Mouse (Mus musculus) midbrain, embryonic 13.5 days (tissue): Measurements from ENCODE around the gene Tmem198. TPM values are rescaled to one million over a fixed set of nuclear protein-coding genes. Genes with fewer than 3 reads are reported as not detected.

Experiments
- ATAC-seq: fragments of 200-750 bp; cut with Nextera tagmentation; 2 replicates; pipeline ENCODE4 v1.8.0; 2017; ENCODE audit warnings: mild to moderate bottlenecking, moderate TSS enrichment, moderate library complexity
- H3K27ac ChIP-seq: fragments of 300-500 bp; sonication (generic); 2 replicates; pipeline ENCODE4 v1.5.1; 2015; ENCODE audit warnings: inconsistent platforms, mild to moderate bottlenecking, moderate library complexity
- H3K27me3 ChIP-seq: fragments of 300-500 bp; sonication (generic); 2 replicates; pipeline ENCODE4 v1.6.1; 2015; ENCODE audit warnings: mild to moderate bottlenecking, inconsistent platforms
- H3K36me3 ChIP-seq: fragments of 300-500 bp; sonication (generic); 2 replicates; pipeline ENCODE4 v1.6.1; 2015; ENCODE audit warnings: mild to moderate bottlenecking, inconsistent platforms
- H3K4me1 ChIP-seq: fragments of 300-500 bp; sonication (generic); replicated peaks from 2 replicates; pipeline ENCODE4 v1.6.1; 2015; ENCODE audit warnings: inconsistent platforms
- H3K4me2 ChIP-seq: fragments of 300-500 bp; sonication (generic); replicated peaks from 2 replicates; pipeline ENCODE4 v1.6.1; 2015; ENCODE audit warnings: moderate library complexity, mild to moderate bottlenecking, inconsistent platforms
- H3K4me3 ChIP-seq: fragments of 300-500 bp; sonication (generic); replicated peaks from 2 replicates; pipeline ENCODE4 v1.5.1; 2015; ENCODE audit warnings: mild to moderate bottlenecking, inconsistent platforms
- H3K9ac ChIP-seq: fragments of 300-500 bp; sonication (generic); replicated peaks from 2 replicates; pipeline ENCODE4 v1.6.1; 2015; ENCODE audit warnings: mild to moderate bottlenecking, inconsistent platforms
- H3K9me3 ChIP-seq: fragments of 300-500 bp; sonication (generic); 2 replicates; pipeline ENCODE4 v1.6.1; 2016; ENCODE audit warnings: mild to moderate bottlenecking, inconsistent platforms
- WGBS: fragments of 180-500 bp; shearing (Covaris S2); methylation state at CpG from one replicate; pipeline ENCODE4 v1.1.7; 2015; 5-methylcytosine and 5-hydroxymethylcytosine counted together
- polyA plus RNA-seq: library from polyadenylated mRNA; unstranded; fragments of >200 nt; fragmentation: Nextera tagmentation; extraction: Ambion mirVana; gene quantifications from 2 replicates; pipeline ENCODE4 v1.2.1, GENCODE M21; 2015

Gene Tmem198
- polyA plus RNA-seq, 1 experiment from 2014 or later = 47.3 TPM

- H3K9ac ChIP-seq = peak overlapping the region; percentile 93
- WGBS = 12% methylated on average over 35 of the region's 35 CpGs
- peaks cover 46% of the 10 kb centered on the region for H3K36me3 ChIP-seq
- ATAC-seq = peak; percentile 7
- H3K4me2 ChIP-seq = peak overlapping the region; percentile 88
- no peaks in the 10 kb centered on the region for H3K9me3 ChIP-seq
- H3K27ac ChIP-seq = no peak overlapping the region
- peaks cover 48% of the 10 kb centered on the region for H3K4me1 ChIP-seq
- H3K4me3 ChIP-seq = peak overlapping the region; percentile 85
- peaks cover 14% of the 10 kb centered on the region for H3K27me3 ChIP-seq
Measured at GRCm38 (mm10) chr1:75477264-75477965, 1.9 kb upstream of the Tmem198 start.

GRCm38 (mm10) chr1:75477966-75478290 is 1.4 kb upstream of the Tmem198 start:
- peak overlapping the region; percentile 88 for H3K4me2 ChIP-seq
- H3K36me3 ChIP-seq = peaks cover 46% of the 10 kb centered on the region
- ATAC-seq = no peak
- 48% methylated on average over 3 of the region's 3 CpGs for WGBS
- H3K4me1 ChIP-seq = peaks cover 54% of the 10 kb centered on the region
- peak overlapping the region; percentile 93 for H3K9ac ChIP-seq
- no peak overlapping the region for H3K27ac ChIP-seq
- peaks cover 19% of the 10 kb centered on the region for H3K27me3 ChIP-seq
- peak overlapping the region; percentile 85 for H3K4me3 ChIP-seq
- H3K9me3 ChIP-seq = no peaks in the 10 kb centered on the region

- no peak for ATAC-seq
- H3K27ac ChIP-seq = peak overlapping the region; percentile 90
- H3K36me3 ChIP-seq = peaks cover 46% of the 10 kb centered on the region
- peaks cover 59% of the 10 kb centered on the region for H3K4me1 ChIP-seq
- peak overlapping the region; percentile 85 for H3K4me3 ChIP-seq
- peak overlapping the region; percentile 88 for H3K4me2 ChIP-seq
- no peaks in the 10 kb centered on the region for H3K9me3 ChIP-seq
- WGBS = 0% methylated on average over 13 of the region's 25 CpGs
- peaks cover 24% of the 10 kb centered on the region for H3K27me3 ChIP-seq
- peak overlapping the region; percentile 93 for H3K9ac ChIP-seq
Measured at GRCm38 (mm10) chr1:75478497-75478896, 835 bp upstream of the Tmem198 start.

- H3K9me3 ChIP-seq = no peaks in the 10 kb centered on the region
- H3K4me3 ChIP-seq = peak overlapping the region; percentile 85
- no peak for ATAC-seq
- H3K9ac ChIP-seq = peak overlapping the region; percentile 93
- H3K4me1 ChIP-seq = peaks cover 61% of the 10 kb centered on the region
- WGBS = 1% methylated on average over 24 of the region's 24 CpGs
- H3K27me3 ChIP-seq = peaks cover 34% of the 10 kb centered on the region
- peaks cover 44% of the 10 kb centered on the region for H3K36me3 ChIP-seq
- H3K27ac ChIP-seq = peak overlapping the region; percentile 90
- peak overlapping the region; percentile 88 for H3K4me2 ChIP-seq
Measured at GRCm38 (mm10) chr1:75479635-75479989, 280 bp downstream of the Tmem198 start.

GRCm38 (mm10) chr1:75480036-75480435 is 704 bp downstream of the Tmem198 start:
- no peaks in the 10 kb centered on the region for H3K9me3 ChIP-seq
- H3K27ac ChIP-seq = peak overlapping the region; percentile 90
- H3K27me3 ChIP-seq = peaks cover 38% of the 10 kb centered on the region
- WGBS = 14% methylated on average over 13 of the region's 13 CpGs
- ATAC-seq = no peak
- peak overlapping the region; percentile 85 for H3K4me3 ChIP-seq
- peaks cover 61% of the 10 kb centered on the region for H3K4me1 ChIP-seq
- H3K9ac ChIP-seq = peak overlapping the region; percentile 93
- peak overlapping the region; percentile 88 for H3K4me2 ChIP-seq
- H3K36me3 ChIP-seq = peaks cover 44% of the 10 kb centered on the region

- Histone ChIP-seq H3K4me2 (peak overlapping the region; percentile 88), H3K36me3 (peaks cover 44% of the 10 kb centered on the region), H3K9ac (peak overlapping the region; percentile 93), H3K4me3 (peak overlapping the region; percentile 85), H3K9me3 (no peaks in the 10 kb centered on the region), H3K27ac (no peak overlapping the region), H3K27me3 (peaks cover 45% of the 10 kb centered on the region), H3K4me1 (peaks cover 61% of the 10 kb centered on the region)
- ATAC-seq = no peak
- WGBS = 87% methylated on average over 7 of the region's 7 CpGs
Measured at GRCm38 (mm10) chr1:75480735-75481134, 1.4 kb downstream of the Tmem198 start.

- Histone ChIP-seq H3K4me3 (peak overlapping the region; percentile 49), H3K27ac (no peak overlapping the region), H3K9ac (0 out of 2 replicates have a peak overlapping the region, but pooled peaks have one; percentile 14), H3K4me1 (peaks cover 39% of the 10 kb centered on the region), H3K4me2 (peak overlapping the region; percentile 82), H3K36me3 (peaks cover 45% of the 10 kb centered on the region), H3K27me3 (peaks cover 76% of the 10 kb centered on the region), H3K9me3 (no peaks in the 10 kb centered on the region)
- peak; percentile 9; the same call in 1 of the 2 replicates for ATAC-seq
- 5% methylated on average over 24 of the region's 24 CpGs for WGBS
Measured at GRCm38 (mm10) chr1:75486561-75486960, 7.2 kb downstream of the Tmem198 start.

GRCm38 (mm10) chr1:75487040-75487404 is 7.7 kb downstream of the Tmem198 start:
- no peak overlapping the region for H3K27ac ChIP-seq
- peaks cover 76% of the 10 kb centered on the region for H3K27me3 ChIP-seq
- peak overlapping the region; percentile 82 for H3K4me2 ChIP-seq
- H3K4me3 ChIP-seq = peak overlapping the region; percentile 49
- H3K36me3 ChIP-seq = peaks cover 45% of the 10 kb centered on the region
- ATAC-seq = peak; percentile 22; the same call in 1 of the 2 replicates
- H3K4me1 ChIP-seq = peaks cover 36% of the 10 kb centered on the region
- H3K9ac ChIP-seq = 0 out of 2 replicates have a peak overlapping the region, but pooled peaks have one; percentile 57
- 0% methylated on average over 13 of the region's 13 CpGs for WGBS
- no peaks in the 10 kb centered on the region for H3K9me3 ChIP-seq

- H3K4me1 ChIP-seq = peaks cover 31% of the 10 kb centered on the region
- WGBS = under 1% methylated on average over 62 of the region's 62 CpGs
- H3K27me3 ChIP-seq = peaks cover 76% of the 10 kb centered on the region
- peak overlapping the region; percentile 82 for H3K4me2 ChIP-seq
- no peaks in the 10 kb centered on the region for H3K9me3 ChIP-seq
- H3K9ac ChIP-seq = peak overlapping the region; percentile 57
- peak; percentile 73 for ATAC-seq
- H3K27ac ChIP-seq = no peak overlapping the region
- peaks cover 43% of the 10 kb centered on the region for H3K36me3 ChIP-seq
- peak overlapping the region; percentile 49 for H3K4me3 ChIP-seq
Measured at GRCm38 (mm10) chr1:75487405-75488161, 8.3 kb downstream of the Tmem198 start.

GRCm38 (mm10) chr1:75490785-75491551 is 11.6 kb downstream of the Tmem198 start:
- Histone ChIP-seq H3K9ac (no peak overlapping the region), H3K4me1 (peaks cover 24% of the 10 kb centered on the region), H3K27ac (no peak overlapping the region), H3K27me3 (peaks cover 52% of the 10 kb centered on the region), H3K36me3 (peaks cover 13% of the 10 kb centered on the region), H3K4me3 (no peak overlapping the region), H3K4me2 (no peak overlapping the region), H3K9me3 (no peaks in the 10 kb centered on the region)
- no peak for ATAC-seq
- 86% methylated on average over 34 of the region's 34 CpGs for WGBS

GRCm38 (mm10) chr1:75492579-75493170 is 13.3 kb downstream of the Tmem198 start:
- no peaks in the 10 kb centered on the region for H3K9me3 ChIP-seq
- ATAC-seq = no peak
- H3K4me2 ChIP-seq = no peak overlapping the region
- peaks cover 17% of the 10 kb centered on the region for H3K36me3 ChIP-seq
- no peak overlapping the region for H3K4me3 ChIP-seq
- H3K27me3 ChIP-seq = peaks cover 40% of the 10 kb centered on the region
- no peak overlapping the region; the same call in 1 of the 2 replicates for H3K9ac ChIP-seq
- H3K27ac ChIP-seq = no peak overlapping the region
- peaks cover 10% of the 10 kb centered on the region for H3K4me1 ChIP-seq
- 30% methylated on average over 24 of the region's 24 CpGs for WGBS
